Mouse (Mus musculus) kidney, postnatal 10 days (tissue): ENCODE measurements around the gene Celf2.
A peak's percentile ranks its signal among the peaks of the same experiment; 100 is the strongest.

ENCODE experiments used
- DNase-seq: peaks from one replicate; pipeline ENCODE4 v3.0.0; 2021; ENCODE audit warnings: mixed read lengths

Gene Celf2

GRCm38 (mm10) chr2:7173271-7174064 lies 335.9 kb downstream of the Celf2 start:
- no peak for DNase-seq

GRCm38 (mm10) chr2:7171087-7171696 lies 338.2 kb downstream of the Celf2 start:
- DNase-seq = no peak

- DNase-seq = no peak
Observed at GRCm38 (mm10) chr2:7165786-7166185, 343.6 kb downstream of the Celf2 start.

- DNase-seq = peak; percentile 13
Observed at GRCm38 (mm10) chr2:7160108-7160507, 349.3 kb downstream of the Celf2 start.

DNA sequence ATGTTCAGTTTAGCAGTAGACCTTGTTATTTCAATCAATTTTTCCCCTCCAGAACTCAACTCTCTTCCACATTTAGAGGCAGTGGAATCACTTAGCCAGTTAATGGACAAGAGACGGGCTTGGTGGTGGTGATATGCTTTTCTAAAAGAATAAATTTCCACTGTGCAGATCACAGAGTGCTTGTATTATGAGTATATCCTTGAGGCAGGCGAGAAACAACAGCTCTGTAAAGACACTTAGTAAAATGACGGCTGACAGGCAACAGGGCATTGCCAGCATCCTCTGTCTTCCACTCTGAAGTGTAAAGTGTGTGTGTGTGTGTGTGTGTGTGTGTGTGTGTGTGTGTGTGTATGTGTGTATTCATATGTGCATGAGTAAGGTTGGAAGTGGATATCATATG lies 362.1 kb downstream of the Celf2 start:
- no peak for DNase-seq

GRCm38 (mm10) chr2:7145541-7146043 lies 363.8 kb downstream of the Celf2 start:
- DNase-seq = no peak

DNA sequence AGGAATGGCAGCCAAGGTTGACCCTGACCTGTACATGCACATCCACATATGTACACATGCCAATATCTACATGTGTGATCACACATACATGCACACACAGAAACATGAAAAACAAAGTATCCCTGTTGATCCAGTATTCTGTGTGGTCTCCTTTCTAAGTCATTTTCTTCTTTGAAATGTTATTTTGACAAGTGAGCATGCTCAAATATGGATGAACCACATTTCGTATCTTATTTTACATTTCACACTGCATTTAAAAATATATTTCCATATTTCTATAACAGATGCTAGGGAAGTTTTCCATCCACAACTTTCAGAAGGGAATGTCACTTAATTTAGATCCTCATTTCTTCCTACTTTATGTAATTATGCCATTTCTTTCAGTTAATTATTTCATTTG lies 364.5 kb downstream of the Celf2 start:
- DNase-seq = no peak

GRCm38 (mm10) chr2:7123366-7123765 lies 386.0 kb downstream of the Celf2 start:
- DNase-seq = no peak

GRCm38 (mm10) chr2:7115801-7116200 lies 393.6 kb downstream of the Celf2 start:
- peak; percentile 8 for DNase-seq

GRCm38 (mm10) chr2:7115161-7115560 lies 394.2 kb downstream of the Celf2 start:
- DNase-seq = no peak

DNA sequence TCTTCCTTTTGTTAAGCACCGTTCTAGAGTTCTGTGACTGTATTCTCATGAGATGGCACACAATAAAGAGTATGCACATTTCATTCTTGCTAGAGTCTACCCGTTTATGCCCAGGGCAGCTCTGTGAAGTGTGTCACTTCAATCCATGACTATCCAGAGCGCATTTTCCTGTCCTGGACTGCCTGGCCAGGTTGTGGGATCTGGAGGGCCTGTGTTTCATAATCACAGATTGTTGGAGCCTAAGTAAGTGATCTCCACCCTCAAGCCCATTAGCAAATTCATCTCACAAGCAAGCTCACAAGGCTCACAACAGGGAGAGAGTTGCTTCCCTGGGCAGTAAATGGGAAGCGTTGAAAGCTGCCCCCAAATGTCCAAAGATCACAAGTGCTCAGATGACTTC lies 395.6 kb downstream of the Celf2 start:
- DNase-seq = no peak

GRCm38 (mm10) chr2:7112156-7112813 lies 397.1 kb downstream of the Celf2 start:
- peak; percentile 6 for DNase-seq

DNA sequence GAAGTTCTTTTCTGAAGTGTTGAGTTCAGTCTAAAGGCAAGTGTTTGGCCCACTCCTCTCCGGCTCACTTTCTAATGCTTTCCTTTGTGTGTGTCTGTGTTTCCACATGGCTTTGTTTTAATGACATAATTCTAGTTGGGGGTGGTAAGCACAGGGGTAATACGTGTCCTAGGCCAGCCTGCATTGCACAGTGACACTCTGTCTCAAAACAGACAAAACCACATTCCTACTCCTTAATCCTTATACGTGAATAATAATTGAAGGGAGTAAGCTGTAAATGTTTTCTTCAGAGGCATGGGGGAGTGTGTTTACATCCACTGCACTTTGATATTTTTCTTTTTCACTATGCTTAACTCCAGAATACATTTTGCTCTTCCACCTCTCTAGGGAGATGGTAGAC lies 415.9 kb downstream of the Celf2 start:
- no peak for DNase-seq

DNA sequence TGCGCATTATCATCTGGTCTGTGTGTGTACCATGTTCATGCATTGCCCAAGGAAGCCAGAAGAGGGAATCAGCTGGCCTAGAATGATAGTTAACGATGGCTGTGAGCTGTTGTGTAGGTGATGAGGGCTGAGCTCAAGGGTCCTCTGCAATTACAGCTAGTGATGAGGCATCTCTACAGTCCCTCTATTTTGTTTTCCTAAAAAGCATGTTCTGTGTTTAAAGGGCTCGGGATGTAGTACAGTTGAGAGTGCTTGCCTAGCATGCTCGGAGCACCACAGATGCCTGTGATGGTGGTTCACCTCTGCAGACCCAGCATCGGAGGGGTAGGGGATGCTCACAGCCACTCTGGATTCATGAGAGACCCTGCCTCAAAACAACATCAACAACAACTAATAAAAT lies 416.7 kb downstream of the Celf2 start:
- DNase-seq = no peak

DNA sequence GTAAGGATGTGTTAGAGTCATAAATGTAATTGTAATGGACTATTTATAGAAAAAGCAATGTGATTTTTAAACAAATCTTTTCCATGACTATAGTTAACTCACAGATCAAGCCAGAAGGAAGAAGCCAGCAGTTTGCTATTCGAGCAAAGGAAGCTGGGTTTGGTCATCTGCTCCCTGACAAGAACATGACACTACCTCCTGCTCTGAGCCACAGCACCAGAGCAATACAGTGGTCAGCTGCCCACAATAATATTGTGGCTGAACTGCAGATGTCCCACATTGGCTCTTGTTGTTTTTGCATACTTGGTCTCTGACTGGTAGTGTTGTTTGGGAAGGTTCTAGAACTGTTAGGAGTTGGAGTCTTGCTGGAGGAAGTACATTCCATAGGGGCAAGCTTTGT lies 418.9 kb downstream of the Celf2 start:
- DNase-seq = no peak

- DNase-seq = peak; percentile 29
Observed at GRCm38 (mm10) chr2:7089069-7089834, 420.1 kb downstream of the Celf2 start.

DNA sequence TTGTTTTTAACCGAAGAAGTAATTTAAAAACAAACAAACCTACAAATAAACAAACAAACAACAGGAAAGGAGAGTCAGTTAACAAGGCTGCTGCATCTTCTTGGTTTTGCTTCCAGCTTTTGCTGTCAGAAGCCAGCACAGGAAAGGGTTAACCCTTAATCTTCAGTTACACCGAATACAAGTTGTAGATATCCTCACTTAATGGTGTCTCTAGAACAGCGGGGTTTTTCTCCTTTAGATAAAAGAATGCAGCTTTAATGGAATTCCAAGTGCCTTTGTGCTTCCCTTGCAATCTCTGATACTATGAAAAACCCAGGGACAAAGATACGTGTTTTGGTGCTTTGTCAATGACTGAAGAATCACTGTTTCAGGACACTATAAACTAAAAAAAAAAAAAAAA lies 420.8 kb downstream of the Celf2 start:
- no peak for DNase-seq

DNA sequence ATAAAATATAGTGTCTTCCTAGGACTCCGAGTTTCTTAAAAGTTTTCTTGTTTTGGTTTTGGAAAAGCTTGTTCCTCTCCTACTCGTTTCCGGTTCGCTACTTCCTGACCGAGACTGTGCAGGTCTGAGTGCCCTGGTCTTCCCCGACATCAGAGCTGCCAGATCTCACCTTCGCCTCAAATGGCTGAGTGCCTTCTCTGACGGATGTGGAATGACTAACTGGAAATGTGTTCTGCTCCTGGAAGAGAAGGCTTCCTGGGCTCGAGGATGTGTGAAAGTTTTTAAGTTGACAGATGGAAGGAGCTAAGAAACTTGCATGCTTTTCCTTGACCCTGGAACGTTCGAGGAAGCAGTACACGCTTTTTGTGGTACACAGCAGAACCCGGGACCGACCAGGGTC lies 421.9 kb downstream of the Celf2 start:
- peak; percentile 17 for DNase-seq

DNA sequence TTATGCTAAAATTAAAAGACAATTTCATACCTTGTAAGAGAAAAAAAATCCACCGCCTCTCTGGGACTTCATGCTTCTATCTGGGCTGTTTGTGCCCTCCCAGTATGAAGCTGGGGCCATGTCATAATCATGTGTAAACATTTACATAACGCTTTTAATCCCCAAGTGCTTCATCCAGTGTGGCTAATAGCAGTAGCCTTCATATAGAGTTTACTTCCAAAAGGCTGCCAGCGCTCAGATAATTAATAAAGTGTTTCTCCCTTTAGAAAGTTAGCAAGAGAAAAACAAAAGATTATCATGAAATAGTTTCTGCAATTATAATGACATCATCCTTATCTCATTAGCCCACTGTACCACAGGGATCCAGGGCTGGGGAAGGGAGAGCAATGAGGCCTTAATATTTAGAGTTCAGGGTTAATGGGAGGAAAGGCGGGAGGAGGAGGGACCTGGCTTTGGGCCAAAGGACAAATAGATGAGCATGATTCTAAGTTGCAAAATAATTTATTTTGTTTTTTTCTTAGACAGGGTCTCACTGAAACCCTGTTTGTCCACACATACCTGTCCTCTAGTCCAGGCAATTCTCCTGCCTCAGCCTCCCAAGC lies 425.8 kb downstream of the Celf2 start:
- peak; percentile 39 for DNase-seq

DNA sequence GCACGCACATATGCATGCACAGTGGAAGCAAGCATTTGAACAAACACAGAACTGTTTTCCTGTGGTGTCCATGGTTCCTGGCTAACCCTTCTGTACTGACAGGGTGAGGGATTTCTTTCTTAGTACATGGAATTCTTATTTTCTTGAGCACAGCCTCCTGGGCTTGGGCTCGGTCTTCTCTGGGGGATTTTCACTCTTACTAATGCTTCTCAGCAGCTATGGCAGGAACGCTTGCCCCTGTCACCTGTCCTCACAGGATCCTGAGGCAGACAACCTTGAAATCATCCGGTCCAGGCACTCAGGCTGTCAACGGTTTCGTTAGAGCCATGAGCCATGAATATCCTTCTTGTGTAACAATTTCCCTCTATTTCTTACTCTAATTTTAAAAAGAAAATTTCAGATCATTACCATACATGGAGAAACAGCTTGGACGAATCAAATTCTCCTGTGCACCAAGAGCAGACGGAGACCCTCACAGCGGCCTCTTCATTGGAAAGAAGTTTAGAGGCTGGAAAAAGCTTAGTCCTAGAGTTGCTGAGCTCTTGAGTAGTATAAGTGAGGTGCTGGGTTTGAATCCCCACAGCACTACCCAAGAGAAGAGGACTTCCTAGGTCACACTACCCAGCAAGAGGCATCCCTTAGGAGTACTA lies 426.9 kb downstream of the Celf2 start:
- DNase-seq = no peak

- peak; percentile 35 for DNase-seq
Observed at GRCm38 (mm10) chr2:7080794-7081783, 428.3 kb downstream of the Celf2 start.
